ENCODE assay signal across 8 mouse cellular contexts in genomic region chr11:106134580-106135528, GRCm38 (mm10). TPM values are rescaled to one million over a fixed set of nuclear protein-coding genes. Genes with fewer than 3 reads are reported as not detected.
DNase-seq lines count a peak whose midpoint lies in the region; ATAC-seq and TF ChIP-seq lines count a peak whose summit lies in the region.

No protein-coding gene starts in this region.

- H3K27ac ChIP-seq in heart, adult 2 months = peak overlapping the region; percentile 80
- peak overlapping the region; percentile 86 for H3K27ac ChIP-seq in lung, embryonic 14.5 days (ENCODE audit: low read depth)
- H3K27ac ChIP-seq in olfactory bulb, adult 2 months (ENCODE audit: insufficient read depth, low read depth, low read length) = peak overlapping the region; percentile 32

- peak; percentile 46 for DNase-seq in CD4-positive helper T cell, adult 2 months (ENCODE audit: low read depth, low spot score)
- peak; percentile 96 for DNase-seq in MEL-GATA-1-ER (ENCODE audit: extremely low read depth, low read depth)
- peak; percentile 56 to 75 for DNase-seq in cerebellum, postnatal 25 days
- peak; percentile 82 to 89 for DNase-seq in heart, adult 2 months
- DNase-seq in kidney, adult 11 months = peak; percentile 78
- DNase-seq in lung, embryonic 14.5 days = peak; percentile 89
- no peak for DNase-seq in thymus, postnatal 25 days

- TF ChIP-seq CTCF in heart, adult 2 months (IDR thresholded peaks at IDR 0.05) = peak; percentile 56
- TF ChIP-seq CTCF in lung, embryonic 14.5 days (IDR thresholded peaks at IDR 0.05; ENCODE audit: low read depth) = 0 out of 2 replicates have a peak, but pooled peaks have one; percentile 10
- TF ChIP-seq CTCF in olfactory bulb, adult 2 months (IDR thresholded peaks at IDR 0.05; ENCODE audit: insufficient read depth, low read depth, low read length) = no peak

- 17% methylated on average over 8 of the region's 8 CpGs for WGBS in heart, adult 2 months
- WGBS in lung, embryonic 14.5 days = 36% methylated on average over 8 of the region's 8 CpGs
- 24% methylated on average over 8 of the region's 8 CpGs for WGBS in olfactory bulb, adult 2 months

- intact Hi-C loops in heart, adult 2 months (cut with DNase I) = loop anchor here (1.0 kb wide), 1 partner anchor 50 kb away; no protein-coding TSS in a partner anchor

- ATAC-seq in lung, embryonic 14.5 days (ENCODE audit: insufficient read depth) = peak; percentile 88

- H3K79me2 ChIP-seq in heart, adult 2 months (replicated peaks; ENCODE audit: control insufficient read depth, insufficient read depth, low read length) = no peaks in the 10 kb centered on the region; the same call in 1 of the 2 replicates

- H3K9me3 ChIP-seq in lung, embryonic 14.5 days (ENCODE audit: low read depth, low read length) = no peaks in the 10 kb centered on the region

- H3K4me3 ChIP-seq in heart, adult 2 months = peak overlapping the region; percentile 40
- no peak overlapping the region for H3K4me3 ChIP-seq in lung, embryonic 14.5 days (ENCODE audit: low read depth, low read length)
- H3K4me3 ChIP-seq in olfactory bulb, adult 2 months (ENCODE audit: insufficient read depth, low read depth, low read length) = no peak overlapping the region

- peaks cover 7% of the 10 kb centered on the region for H3K4me1 ChIP-seq in heart, adult 2 months (ENCODE audit: control insufficient read depth, insufficient read depth, low read length)
- 0 out of 2 replicates have a peak, but pooled peaks cover 2% of the 10 kb centered on the region for H3K4me1 ChIP-seq in lung, embryonic 14.5 days (ENCODE audit: insufficient read depth)
- peaks cover 2% of the 10 kb centered on the region; the same call in 1 of the 2 replicates for H3K4me1 ChIP-seq in olfactory bulb, adult 2 months (ENCODE audit: control insufficient read depth, insufficient read depth, low read length)

- TF ChIP-seq EP300 in heart, adult 2 months (IDR thresholded peaks at IDR 0.05; ENCODE audit: insufficient read depth, low read depth, low read length) = peak; percentile 99

- peak overlapping the region; percentile 50 for H3K9ac ChIP-seq in heart, adult 2 months (ENCODE audit: low read depth, low read length)
- peak overlapping the region; percentile 38 for H3K9ac ChIP-seq in lung, embryonic 14.5 days

- peak; percentile 57; the same call in 1 of the 2 replicates for TF ChIP-seq POLR2A in heart, adult 2 months (IDR thresholded peaks at IDR 0.05; ENCODE audit: insufficient read depth, low read depth, low read length)
- TF ChIP-seq POLR2A in olfactory bulb, adult 2 months (IDR thresholded peaks at IDR 0.05; ENCODE audit: insufficient read depth, low read depth, low read length) = no peak

- peak overlapping the region; percentile 39 for H3K4me2 ChIP-seq in lung, embryonic 14.5 days

- H3K27me3 ChIP-seq in heart, adult 2 months (ENCODE audit: control insufficient read depth, insufficient read depth, low read length) = no peaks in the 10 kb centered on the region
- H3K27me3 ChIP-seq in lung, embryonic 14.5 days (ENCODE audit: insufficient read depth, low read length) = no peaks in the 10 kb centered on the region

- H3K36me3 ChIP-seq in heart, adult 2 months (ENCODE audit: control insufficient read depth, insufficient read depth, low read length) = peaks cover 20% of the 10 kb centered on the region
- peaks cover 35% of the 10 kb centered on the region for H3K36me3 ChIP-seq in lung, embryonic 14.5 days (ENCODE audit: insufficient read depth)

RNA-seq across cellular contexts. Expression of gene Gm10840, which starts 25.8 kb away (rescaled TPM):
- total RNA-seq in heart, adult 2 months (2021) = not detected
- not detected in 2 replicates for polyA plus RNA-seq in heart, adult 2 months (2012; rRNA removed)
- polyA plus RNA-seq in lung, embryonic 14.5 days (2014; fragmentation: Nextera tagmentation; extraction: Ambion mirVana) = not detected in 2 replicates
- polyA plus RNA-seq in olfactory bulb, adult 2 months (2012; ENCODE audit: insufficient read depth, insufficient read length, low replicate concordance, missing spikeins) = not detected in 2 replicates

RNA-seq across cellular contexts. Expression of gene Limd2, which starts 25.8 kb away (rescaled TPM):
- 1 to 10 TPM; 3.6 to 4.7 TPM for total RNA-seq in heart, adult 2 months (2021)
- polyA plus RNA-seq in heart, adult 2 months (2012; rRNA removed) = 10.0 and 11.5 TPM in 2 replicates
- polyA plus RNA-seq in lung, embryonic 14.5 days (2014; fragmentation: Nextera tagmentation; extraction: Ambion mirVana) = 211 and 229 TPM in 2 replicates
- polyA plus RNA-seq in olfactory bulb, adult 2 months (2012; ENCODE audit: insufficient read depth, insufficient read length, low replicate concordance, missing spikeins) = 164 and 291 TPM in 2 replicates

RNA-seq across cellular contexts. Expression of gene Map3k3, which starts 50.4 kb away (rescaled TPM):
- 10 to 100 TPM; 36.0 to 38.9 TPM for total RNA-seq in heart, adult 2 months (2021)
- polyA plus RNA-seq in heart, adult 2 months (2012; rRNA removed) = 25.1 and 39.8 TPM in 2 replicates
- polyA plus RNA-seq in lung, embryonic 14.5 days (2014; fragmentation: Nextera tagmentation; extraction: Ambion mirVana) = 29.1 and 33.4 TPM in 2 replicates
- polyA plus RNA-seq in olfactory bulb, adult 2 months (2012; ENCODE audit: insufficient read depth, insufficient read length, low replicate concordance, missing spikeins) = not detected in 2 replicates

Comparison
In these comparisons a context has a peak if more than half of its experiments do, and no peak if none do; other contexts are left out.
1. H3K27ac ChIP-seq: peak in every context shown above with its lines; median percentile 86 in lung, embryonic 14.5 days; 80 in heart, adult 2 months; 32 in olfactory bulb, adult 2 months.
2. RNA of gene Limd2, which starts 25.8 kb away (polyA plus RNA-seq): 211 to 229 TPM in lung, embryonic 14.5 days and 164 to 291 TPM in olfactory bulb, adult 2 months; 10.0 to 11.5 TPM in heart, adult 2 months; every median in the first group is over 10 times any median in the second.